ENCODE assay signal across 8 mouse cellular contexts in genomic region chr10:121055452-121056188, GRCm38 (mm10). TPM values are rescaled to one million over a fixed set of nuclear protein-coding genes. Genes with fewer than 3 reads are reported as not detected.
A peak's percentile ranks its signal among the peaks of the same experiment; 100 is the strongest.
DNase-seq lines count a peak whose midpoint lies in the region; ATAC-seq lines count a peak whose summit lies in the region.

No protein-coding gene starts in this region.

- 58% methylated on average over 13 of the region's 13 CpGs for WGBS in liver, embryonic 16.5 days (ENCODE audit: insufficient replicate concordance)
- WGBS in liver, embryonic 12.5 days (ENCODE audit: insufficient replicate concordance), result 56% methylated on average over 13 of the region's 13 CpGs
- WGBS in intestine, embryonic 16.5 days, result 29% methylated on average over 13 of the region's 13 CpGs
- 13% methylated on average over 13 of the region's 13 CpGs for WGBS in limb, embryonic 15.5 days

- H3K9me3 ChIP-seq in liver, embryonic 16.5 days (replicated peaks; ENCODE audit: control insufficient read depth, low read length), result no peaks in the 10 kb centered on the region
- H3K9me3 ChIP-seq in liver, embryonic 12.5 days (replicated peaks), result no peaks in the 10 kb centered on the region
- H3K9me3 ChIP-seq in intestine, embryonic 16.5 days (ENCODE audit: control insufficient read depth, low read length), result no peaks in the 10 kb centered on the region
- no peaks in the 10 kb centered on the region for H3K9me3 ChIP-seq in limb, embryonic 15.5 days

- no peak overlapping the region for H3K4me2 ChIP-seq in liver, embryonic 16.5 days (ENCODE audit: low read depth, low read length)
- H3K4me2 ChIP-seq in liver, embryonic 12.5 days, result no peak overlapping the region
- no peak overlapping the region; the same call in 1 of the 2 replicates for H3K4me2 ChIP-seq in intestine, embryonic 16.5 days (ENCODE audit: low read depth, low read length)
- peak overlapping the region; percentile 6 for H3K4me2 ChIP-seq in limb, embryonic 15.5 days

- H3K4me3 ChIP-seq in liver, embryonic 16.5 days (ENCODE audit: low read depth, low read length), result no peak overlapping the region
- no peak overlapping the region for H3K4me3 ChIP-seq in liver, embryonic 12.5 days
- H3K4me3 ChIP-seq in intestine, embryonic 16.5 days (ENCODE audit: low read length), result no peak overlapping the region
- H3K4me3 ChIP-seq in limb, embryonic 15.5 days, result no peak overlapping the region

- peak; percentile 11 for DNase-seq in cerebellum, adult 8-10 months
- peak; percentile 34 to 76 for DNase-seq in gastrocnemius, postnatal 4 days (ENCODE audit: low spot score in 2 of 2)
- peak; percentile 60 for DNase-seq in ovary, postnatal 14 days (ENCODE audit: low spot score)

- H3K9ac ChIP-seq in liver, embryonic 16.5 days (ENCODE audit: low read depth, low read length), result no peak overlapping the region
- no peak overlapping the region for H3K9ac ChIP-seq in liver, embryonic 12.5 days
- no peak overlapping the region for H3K9ac ChIP-seq in intestine, embryonic 16.5 days (ENCODE audit: low read depth, low read length)
- no peak overlapping the region for H3K9ac ChIP-seq in limb, embryonic 15.5 days

- no peaks in the 10 kb centered on the region for H3K27me3 ChIP-seq in liver, embryonic 16.5 days (ENCODE audit: control insufficient read depth, insufficient read depth, low read depth, low read length)
- no peaks in the 10 kb centered on the region for H3K27me3 ChIP-seq in liver, embryonic 12.5 days (replicated peaks)
- H3K27me3 ChIP-seq in intestine, embryonic 16.5 days (replicated peaks; ENCODE audit: control insufficient read depth, insufficient read depth, low read length), result no peaks in the 10 kb centered on the region
- no peaks in the 10 kb centered on the region for H3K27me3 ChIP-seq in limb, embryonic 15.5 days

- H3K27ac ChIP-seq in liver, embryonic 16.5 days (ENCODE audit: low read length), result peak overlapping the region; percentile 3; the same call in 1 of the 2 replicates
- H3K27ac ChIP-seq in liver, embryonic 12.5 days, result no peak overlapping the region
- no peak overlapping the region for H3K27ac ChIP-seq in intestine, embryonic 16.5 days (ENCODE audit: low read length)
- H3K27ac ChIP-seq in limb, embryonic 15.5 days, result peak overlapping the region; percentile 69

- no peaks in the 10 kb centered on the region for H3K4me1 ChIP-seq in liver, embryonic 16.5 days (ENCODE audit: control insufficient read depth, low read depth, low read length)
- H3K4me1 ChIP-seq in liver, embryonic 12.5 days, result no peaks in the 10 kb centered on the region
- H3K4me1 ChIP-seq in intestine, embryonic 16.5 days (ENCODE audit: control insufficient read depth, insufficient read depth, low read length), result peaks cover 13% of the 10 kb centered on the region
- peaks cover 14% of the 10 kb centered on the region for H3K4me1 ChIP-seq in limb, embryonic 15.5 days

- ATAC-seq in liver, embryonic 16.5 days (ENCODE audit: low read depth), result no peak
- ATAC-seq in liver, embryonic 12.5 days, result no peak
- ATAC-seq in intestine, embryonic 16.5 days, result peak; percentile 45; the same call in 1 of the 2 replicates
- peak; percentile 65; the same call in 1 of the 2 replicates for ATAC-seq in limb, embryonic 15.5 days (ENCODE audit: insufficient number of reproducible peaks, low FRiP score, low TSS enrichment, low read depth)
- no peak for ATAC-seq in erythroblast, adult 5-6 weeks (replicated peaks; ENCODE audit: low FRiP score, poor library complexity, severe bottlenecking)

- H3K36me3 ChIP-seq in liver, embryonic 16.5 days (ENCODE audit: control insufficient read depth, insufficient read depth), result no peaks in the 10 kb centered on the region
- H3K36me3 ChIP-seq in liver, embryonic 12.5 days, result no peaks in the 10 kb centered on the region
- no peaks in the 10 kb centered on the region for H3K36me3 ChIP-seq in intestine, embryonic 16.5 days (ENCODE audit: control insufficient read depth, insufficient read depth, low read length)
- no peaks in the 10 kb centered on the region for H3K36me3 ChIP-seq in limb, embryonic 15.5 days

RNA-seq across cellular contexts. Expression of gene Wif1, which starts 21.9 kb away (rescaled TPM):
- polyA plus RNA-seq in liver, embryonic 16.5 days (2015; fragmentation: Nextera tagmentation; extraction: Ambion mirVana), result 1.0 TPM in 2 replicates
- 0.63 and 0.73 TPM in 2 replicates for polyA plus RNA-seq in liver, embryonic 12.5 days (2016; fragmentation: Nextera tagmentation; extraction: Ambion mirVana)
- 10 to 100 TPM; 11.3 to 18.3 TPM for total RNA-seq in gastrocnemius, postnatal 4 days (2021)
- polyA plus RNA-seq in intestine, embryonic 16.5 days (2015; fragmentation: Nextera tagmentation; extraction: Ambion mirVana), result 0.51 and 0.57 TPM in 2 replicates
- 94.1 and 110 TPM in 2 replicates for polyA plus RNA-seq in limb, embryonic 15.5 days (2015; fragmentation: Nextera tagmentation; extraction: Ambion mirVana)
- not detected in 2 replicates for total RNA-seq in erythroblast, adult 5-6 weeks (2015; ENCODE audit: low replicate concordance)
- total RNA-seq in erythroblast, adult 5-6 weeks (2017; ENCODE audit: low replicate concordance), result not detected in 2 replicates

Comparison
In these comparisons a context has a peak if more than half of its experiments do, and no peak if none do; other contexts are left out.
1. H3K27ac ChIP-seq: peak in liver, embryonic 16.5 days (single experiment) and limb, embryonic 15.5 days (single experiment); none in liver, embryonic 12.5 days (single experiment) and intestine, embryonic 16.5 days (single experiment).
2. ATAC-seq: peak in intestine, embryonic 16.5 days (single experiment) and limb, embryonic 15.5 days (single experiment); none in liver, embryonic 16.5 days (single experiment), liver, embryonic 12.5 days (single experiment) and erythroblast, adult 5-6 weeks (single experiment).
3. RNA of gene Wif1, which starts 21.9 kb away (polyA plus RNA-seq): 94.1 to 110 TPM in limb, embryonic 15.5 days; 1.0 TPM in liver, embryonic 16.5 days, 0.63 to 0.73 TPM in liver, embryonic 12.5 days and 0.51 to 0.57 TPM in intestine, embryonic 16.5 days; every median in the first group is over 10 times any median in the second.
4. Peak in every context shown above with its lines, with median percentiles within 50 percentile points of each other: DNase-seq.